Mouse (Mus musculus) c-Kit-positive CD71-positive TER-119-negative erythroid progenitor cells, embryonic 14.5 days (primary cell): ENCODE measurements around the gene Epop.
A peak's percentile ranks its signal among the peaks of the same experiment; 100 is the strongest.

Source experiments
- DNase-seq: peaks from one replicate; pipeline ENCODE4 v3.0.0-alpha.2; 2013; ENCODE audit warnings: low read depth

Gene Epop

DNA sequence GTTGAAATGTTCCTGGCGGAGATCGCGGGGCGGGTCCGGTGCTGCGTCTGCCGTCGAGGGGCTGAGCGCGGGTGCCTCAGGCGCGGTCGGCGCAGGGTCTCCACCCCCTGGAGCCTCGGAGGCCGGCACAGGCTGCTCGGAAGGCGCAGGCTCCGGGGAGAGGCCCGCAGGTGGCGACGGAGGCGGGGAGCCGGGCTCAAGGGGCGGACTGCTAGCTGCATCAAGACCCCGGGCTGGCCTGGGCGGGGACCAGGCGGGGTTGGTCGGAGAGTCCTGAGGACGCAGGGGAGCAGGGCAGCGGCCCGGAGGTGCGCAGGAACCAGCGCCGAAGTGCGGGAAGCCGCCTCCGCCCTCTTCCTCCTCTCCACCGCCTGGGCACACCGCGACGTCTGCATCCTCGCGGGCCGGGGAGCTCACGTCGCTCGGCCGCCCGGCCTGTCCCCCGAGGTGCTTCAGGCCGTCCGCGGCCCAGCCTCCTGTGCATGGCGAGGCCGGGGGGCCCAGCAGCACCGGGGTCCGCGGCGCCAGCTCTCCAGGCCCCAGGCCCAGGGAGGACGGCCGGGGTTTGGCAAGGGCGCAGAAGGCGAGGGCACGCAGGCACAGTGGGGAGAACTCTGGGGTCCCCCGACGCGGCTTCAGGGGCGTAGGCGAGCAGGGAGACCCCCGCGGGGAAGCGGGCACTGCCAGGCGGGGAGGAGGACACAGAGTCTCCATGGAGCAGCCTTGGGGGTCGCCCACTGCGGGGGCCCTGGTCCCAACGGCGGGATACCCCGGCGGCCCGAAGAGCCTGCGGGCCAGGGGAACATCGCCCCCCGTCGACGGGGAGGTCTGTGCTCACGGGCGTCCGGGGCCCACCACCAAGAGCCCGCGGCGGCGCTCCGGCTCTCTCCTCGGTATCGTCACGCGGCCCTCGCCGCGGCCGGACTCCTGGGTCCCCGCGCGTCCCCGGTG, 659 bp downstream of the Epop start:
- no peak for DNase-seq

DNA sequence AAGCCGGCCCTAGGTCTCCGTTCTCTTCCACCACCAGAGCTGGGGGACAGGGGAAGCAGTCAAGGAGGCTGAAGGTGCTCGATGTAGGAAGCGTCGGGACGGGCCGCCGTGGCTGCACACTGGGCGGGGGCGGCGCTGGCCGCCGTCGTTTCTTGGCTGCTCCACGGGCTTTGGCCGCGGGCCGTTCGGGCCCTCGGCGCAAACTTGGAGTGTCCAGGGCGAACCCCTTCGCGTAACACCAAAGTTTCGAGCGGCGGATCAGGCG, 1.3 kb downstream of the Epop start:
- DNase-seq: no peak

DNA sequence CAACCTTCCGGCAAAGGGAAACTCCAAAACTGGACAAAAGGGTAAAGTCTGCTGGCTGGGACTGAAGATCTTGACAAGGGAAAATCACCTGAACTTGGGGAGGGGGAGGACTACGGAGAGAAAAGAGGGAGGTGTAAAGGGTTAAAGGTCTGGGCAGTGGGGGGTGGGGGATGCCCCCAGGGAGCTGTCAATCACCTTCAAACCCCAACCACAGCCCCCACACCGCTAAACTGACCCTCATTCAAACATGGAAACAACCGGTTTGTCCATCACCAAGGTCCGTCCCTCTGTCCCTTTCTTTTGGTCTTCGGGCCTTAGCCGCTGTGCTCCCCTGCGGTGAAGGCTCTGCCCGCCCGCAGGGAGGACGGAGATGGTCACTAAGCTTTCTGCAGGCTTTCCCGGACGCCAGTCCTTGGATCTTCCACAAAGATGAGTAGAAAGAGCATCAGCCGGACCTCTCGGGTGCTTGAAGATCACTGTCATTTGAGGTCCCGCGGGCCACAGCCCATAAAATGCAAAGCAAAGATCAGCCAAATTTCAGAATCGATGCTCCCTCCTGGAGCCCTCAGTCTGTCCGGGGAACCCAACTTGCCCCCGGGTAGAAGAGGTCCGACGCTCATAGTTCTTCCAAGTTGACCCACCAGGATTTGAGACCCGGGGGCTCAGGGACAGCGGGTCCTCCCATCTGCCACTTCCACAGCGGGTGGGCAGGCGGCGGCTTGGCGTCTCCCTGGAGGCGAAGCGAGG, 1.8 kb downstream of the Epop start:
- no peak for DNase-seq

DNA sequence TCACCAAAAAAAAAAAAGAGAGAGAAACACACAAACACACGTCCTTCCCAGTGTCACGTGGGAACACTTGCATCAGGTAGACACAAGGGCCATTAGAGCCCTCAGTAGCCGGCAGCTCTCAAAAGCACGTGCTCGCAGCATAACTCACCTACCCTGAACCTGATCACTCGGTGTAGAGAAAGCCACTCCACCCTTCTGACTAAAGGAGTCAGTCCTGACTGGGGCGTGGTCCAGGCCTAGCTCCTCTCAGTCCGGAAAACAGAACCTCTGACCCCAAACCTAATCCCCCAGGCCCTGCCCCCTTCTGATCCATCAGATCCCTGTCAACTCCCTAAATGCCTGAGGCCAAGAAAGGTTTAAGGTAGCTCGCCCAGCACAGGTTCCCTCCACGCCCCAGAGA, 2.7 kb downstream of the Epop start:
- DNase-seq: no peak

DNA sequence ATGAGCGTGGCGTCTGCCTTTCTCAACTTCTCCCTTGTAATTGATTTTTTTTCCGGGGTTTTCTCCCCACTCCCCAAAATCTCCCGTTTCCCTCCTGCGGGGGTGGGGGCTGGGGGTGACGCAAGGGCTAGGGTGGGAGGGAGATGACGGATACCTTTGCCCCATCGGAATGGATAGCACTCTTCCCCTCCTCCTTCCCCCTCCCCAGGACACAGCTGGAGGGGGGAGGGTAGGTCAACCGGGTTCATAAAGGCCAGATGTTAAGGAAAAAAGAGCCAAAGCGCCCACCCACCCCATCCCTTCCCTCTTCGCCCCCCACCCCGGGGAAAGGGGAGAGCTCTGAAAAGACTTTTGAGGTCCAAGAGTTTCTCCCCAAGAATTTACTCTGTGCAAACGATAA, 3.1 kb downstream of the Epop start:
- no peak for DNase-seq

DNA sequence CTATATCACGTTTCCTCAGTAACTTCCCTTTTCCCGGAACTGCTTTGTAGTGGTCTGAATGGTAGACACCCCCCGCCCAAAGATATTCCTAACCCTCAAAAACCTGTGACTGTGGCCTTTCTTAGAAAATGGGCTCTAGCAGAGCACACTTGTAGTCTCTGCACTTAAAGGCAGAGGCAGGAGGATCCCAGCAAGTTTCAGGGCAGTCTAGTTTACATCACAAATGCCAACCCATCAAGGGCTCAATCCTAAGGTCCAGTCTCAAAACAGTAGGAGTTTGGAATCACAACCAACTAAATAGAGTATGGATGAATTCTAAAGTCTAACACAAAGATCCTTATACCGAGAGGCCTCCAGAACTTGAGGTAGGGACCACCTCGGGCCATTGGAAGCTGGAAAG, 4.0 kb downstream of the Epop start:
- no peak for DNase-seq

DNA sequence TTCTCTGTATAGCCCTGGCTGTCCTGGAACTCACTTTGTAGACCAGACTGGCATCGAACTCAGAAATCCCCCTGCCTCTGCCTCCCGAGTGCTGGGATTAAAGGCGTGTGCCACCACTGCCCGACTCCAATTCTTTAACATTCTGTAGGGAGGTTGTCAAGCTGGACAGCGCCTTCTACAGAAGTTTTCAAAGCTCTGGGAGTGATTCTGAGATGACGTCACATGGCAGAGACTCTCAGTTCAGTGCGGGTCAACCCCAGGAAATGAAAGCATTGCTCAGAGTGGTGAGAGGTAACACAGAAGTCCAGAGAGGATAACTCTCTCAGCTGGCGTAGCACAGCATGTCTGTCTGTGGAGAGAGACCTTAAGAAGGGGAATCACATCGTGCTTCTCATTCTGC, 6.3 kb downstream of the Epop start:
- DNase-seq: no peak

DNA sequence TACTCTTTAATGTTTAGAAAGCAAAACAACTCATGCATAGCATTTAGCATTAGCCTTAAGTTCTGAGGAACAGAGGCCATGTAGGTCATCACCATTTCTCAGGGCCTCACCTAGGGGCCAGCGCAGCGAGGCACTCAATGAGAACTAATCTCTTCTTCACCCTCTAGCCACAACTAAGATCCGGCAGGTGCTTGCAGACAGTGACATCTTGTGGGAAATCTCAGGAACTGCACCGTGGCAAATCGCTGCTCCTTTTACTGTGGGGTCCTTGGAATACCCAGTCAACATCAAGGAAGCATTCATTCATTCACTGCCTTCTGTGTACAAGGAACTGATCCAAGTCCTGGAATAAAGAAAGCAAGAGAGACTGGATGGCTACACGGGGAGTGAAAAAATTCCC, 7.1 kb downstream of the Epop start:
- DNase-seq: peak; percentile 41

DNA sequence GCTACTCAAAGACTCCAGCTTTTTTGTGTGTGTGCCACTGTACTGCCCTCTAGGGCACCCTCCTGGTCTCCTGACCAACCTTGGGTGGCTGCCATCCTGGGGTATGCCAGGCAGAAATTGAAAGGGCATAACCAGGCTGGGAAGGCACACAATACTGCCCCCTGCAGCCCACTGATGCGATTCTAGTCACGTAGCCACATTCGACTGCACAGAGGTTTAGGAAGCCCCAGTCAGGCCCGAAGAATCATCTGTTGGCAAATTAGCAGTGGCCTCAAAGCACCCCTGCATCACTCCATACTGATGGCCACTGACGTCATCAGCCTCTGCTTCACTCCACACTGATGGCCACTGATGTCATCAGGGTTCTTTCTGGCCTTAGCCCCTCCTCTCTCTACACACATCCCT, 10.1 kb downstream of the Epop start:
- DNase-seq: no peak

DNA sequence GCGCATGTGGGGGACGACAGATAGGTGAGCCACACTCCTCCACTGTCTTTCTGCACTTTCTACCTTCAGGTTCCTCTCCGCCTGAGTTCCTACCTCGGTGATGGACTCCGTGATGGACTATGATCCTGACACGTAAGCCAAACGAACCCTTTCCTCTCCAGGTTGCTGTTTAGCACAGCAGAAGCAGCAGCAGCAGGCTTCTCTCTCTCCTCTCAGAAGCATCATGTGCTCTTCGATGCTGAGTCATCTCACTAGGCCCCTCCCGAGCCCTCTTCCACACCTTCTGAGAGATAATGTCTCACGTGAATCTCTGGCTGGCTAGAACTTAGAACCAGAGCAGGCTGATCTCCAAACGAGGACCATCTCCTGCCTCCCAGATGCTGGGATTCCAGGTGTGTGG, 11.1 kb downstream of the Epop start:
- no peak for DNase-seq

DNA sequence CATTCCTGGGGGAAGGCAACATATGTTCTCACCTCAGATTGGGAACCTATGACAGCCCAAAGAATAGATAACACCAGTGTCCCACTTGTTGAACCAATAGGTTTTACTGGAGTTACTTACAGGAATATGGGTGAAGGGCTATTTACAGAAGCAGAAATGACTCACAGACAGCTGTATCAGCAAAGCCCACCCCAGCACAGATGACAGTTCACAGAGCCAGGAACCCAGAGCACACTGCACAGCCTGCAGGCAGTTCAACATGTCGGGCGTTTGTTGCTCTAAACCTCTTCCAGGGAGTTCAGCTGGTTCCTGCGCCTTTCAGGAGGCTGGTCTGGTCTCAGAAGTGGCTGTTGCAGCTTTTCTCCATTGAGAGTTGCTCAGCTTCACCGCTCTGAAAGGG, 14.2 kb downstream of the Epop start:
- no peak for DNase-seq

DNA sequence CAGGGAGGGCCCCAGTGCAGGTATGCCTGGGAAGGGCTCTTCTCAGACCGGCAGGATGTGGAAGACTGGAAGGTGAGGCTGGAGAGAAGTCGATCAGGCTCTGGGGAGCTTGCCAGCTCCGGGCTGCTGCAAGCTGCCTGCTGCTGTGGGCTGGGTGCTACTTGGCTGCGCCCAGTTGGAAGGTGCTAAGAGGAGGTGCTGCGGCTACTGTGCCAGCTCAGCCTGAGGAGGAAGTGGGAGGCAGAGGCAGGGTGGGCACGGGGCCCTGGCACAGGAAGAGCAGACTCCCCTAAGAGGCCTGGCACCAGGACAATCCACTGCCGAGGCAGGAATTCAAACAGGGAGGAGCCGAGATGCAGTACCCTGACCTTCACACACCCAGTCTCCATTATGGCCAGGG, 18.4 kb downstream of the Epop start:
- no peak for DNase-seq

DNA sequence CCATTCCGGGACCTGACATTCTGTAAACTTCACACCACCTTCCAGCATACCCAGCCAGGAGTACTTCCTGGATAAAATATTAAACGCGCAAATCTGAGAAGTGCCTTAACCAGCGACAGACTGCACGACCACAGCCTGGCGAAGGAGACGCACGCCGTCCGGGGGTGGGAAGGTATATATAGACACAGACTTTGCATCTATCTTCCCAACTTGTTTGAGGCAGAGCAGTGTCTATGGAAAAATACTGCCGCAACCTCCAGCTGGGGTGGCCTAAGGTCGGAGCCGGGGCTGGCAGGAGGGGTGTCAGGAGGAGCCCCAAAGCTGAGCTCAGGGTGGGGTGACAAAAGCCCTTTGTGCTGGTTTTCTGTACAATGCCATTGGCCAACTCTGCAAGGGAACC, 19.8 kb downstream of the Epop start:
- DNase-seq: no peak

DNA sequence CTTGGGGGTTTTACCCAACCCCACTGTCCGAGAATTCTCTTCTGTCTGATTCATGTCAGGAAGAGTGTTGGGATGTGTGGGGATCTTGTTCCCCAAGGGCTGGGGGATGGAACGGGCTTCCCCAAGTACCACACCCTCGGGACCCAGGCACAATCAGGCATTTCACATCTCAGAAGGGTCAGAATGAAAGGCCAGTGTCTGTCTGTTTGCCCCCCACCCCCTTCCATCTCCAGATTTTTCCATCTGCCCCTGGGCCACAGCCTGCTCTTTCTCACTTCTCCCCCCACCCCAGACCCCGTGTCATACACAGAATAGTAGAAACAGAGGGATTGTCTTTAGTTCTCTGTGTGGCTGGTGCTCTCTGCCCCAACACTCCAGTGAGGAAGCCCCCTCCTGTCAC, 20.6 kb downstream of the Epop start:
- DNase-seq: no peak

DNA sequence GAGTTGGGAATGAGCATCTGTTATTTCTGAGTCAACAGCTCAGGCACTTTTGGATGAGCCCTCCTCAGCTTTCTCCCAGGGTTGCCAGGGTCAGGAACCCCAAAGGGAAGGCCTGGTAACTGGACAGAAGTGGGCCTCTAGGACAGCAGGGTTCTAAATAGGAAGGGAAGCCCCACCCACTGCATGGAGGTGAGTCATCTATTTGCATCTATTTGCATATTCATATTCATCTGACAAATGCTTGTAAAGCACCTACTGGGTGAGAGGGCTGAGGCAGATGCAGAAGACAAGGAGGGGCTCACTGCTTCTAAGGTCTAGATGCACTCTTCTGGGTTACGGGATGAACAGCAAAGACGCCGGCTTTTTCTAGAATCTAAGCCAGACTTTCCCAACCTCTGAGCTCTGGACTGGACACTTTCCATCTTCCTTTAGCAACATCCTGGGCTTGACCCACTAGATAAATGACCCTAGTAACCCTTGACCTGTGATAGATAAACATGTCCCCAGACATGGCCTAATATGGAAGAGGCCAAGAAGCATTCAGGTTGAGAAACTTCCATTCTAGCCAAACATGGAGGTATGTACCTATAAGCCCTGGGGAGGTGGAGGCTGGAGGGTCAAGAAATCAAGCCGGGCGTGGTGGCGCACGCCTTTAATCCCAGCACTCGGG, 22.3 kb downstream of the Epop start:
- DNase-seq: no peak

DNA sequence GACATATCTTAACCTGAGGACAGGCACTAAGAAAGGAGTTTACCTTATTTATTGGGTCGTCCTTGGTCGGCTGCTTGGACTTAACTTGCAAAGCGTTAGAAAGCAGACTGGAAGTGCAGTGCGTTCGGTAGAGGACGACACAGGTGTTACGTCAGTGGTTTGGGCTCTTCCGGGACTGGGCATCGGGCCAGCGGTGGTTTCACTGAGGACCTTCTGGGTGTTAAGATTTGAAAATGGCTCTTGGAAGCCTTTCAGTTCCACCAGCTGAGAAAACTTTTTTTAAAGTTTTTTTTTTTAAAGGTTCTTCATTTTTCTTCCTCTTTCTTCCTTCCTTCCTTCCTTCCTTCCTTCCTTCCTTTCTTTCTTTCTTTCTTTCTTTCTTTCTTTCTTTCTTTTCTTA, 25.6 kb downstream of the Epop start:
- no peak for DNase-seq

DNA sequence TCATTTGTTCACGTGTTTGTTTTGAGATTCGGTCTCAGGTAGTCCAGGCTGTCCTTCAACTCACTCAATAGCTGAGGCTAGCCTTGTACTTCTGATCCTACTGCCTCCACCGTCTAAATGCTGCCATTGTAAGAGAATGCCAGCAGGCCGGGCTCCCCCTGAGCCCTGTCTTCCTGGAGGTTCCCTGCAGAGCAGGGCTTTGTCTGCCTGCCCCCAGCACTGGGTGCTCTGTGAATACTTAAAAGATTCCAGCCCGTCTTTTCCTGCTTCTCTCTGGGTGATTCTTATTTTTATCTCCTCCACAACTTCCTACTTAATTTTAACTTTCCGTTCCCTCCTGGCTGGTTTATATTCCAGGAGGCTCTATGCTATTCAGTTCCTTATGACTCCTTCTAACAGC, 27.3 kb downstream of the Epop start:
- no peak for DNase-seq

DNA sequence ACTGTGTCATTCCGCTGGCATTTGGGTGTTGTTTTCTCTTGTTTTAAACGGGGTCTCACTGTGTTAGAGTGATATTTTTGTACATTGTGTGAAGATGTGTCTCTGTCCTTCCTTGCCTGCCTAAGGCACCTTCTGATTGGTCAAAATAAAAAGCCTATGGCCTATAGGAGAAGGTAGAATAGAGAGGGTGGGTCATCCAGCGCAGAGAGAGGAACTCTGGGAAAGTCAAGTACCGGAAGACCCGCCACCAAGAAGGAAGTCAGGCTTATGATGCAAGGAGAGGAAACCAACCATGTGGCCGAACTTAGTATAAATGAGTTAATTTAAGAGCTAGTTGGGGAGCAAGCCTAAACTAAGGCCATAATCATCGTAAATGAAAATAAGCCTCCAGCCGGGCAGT, 30.4 kb downstream of the Epop start:
- DNase-seq: no peak

DNA sequence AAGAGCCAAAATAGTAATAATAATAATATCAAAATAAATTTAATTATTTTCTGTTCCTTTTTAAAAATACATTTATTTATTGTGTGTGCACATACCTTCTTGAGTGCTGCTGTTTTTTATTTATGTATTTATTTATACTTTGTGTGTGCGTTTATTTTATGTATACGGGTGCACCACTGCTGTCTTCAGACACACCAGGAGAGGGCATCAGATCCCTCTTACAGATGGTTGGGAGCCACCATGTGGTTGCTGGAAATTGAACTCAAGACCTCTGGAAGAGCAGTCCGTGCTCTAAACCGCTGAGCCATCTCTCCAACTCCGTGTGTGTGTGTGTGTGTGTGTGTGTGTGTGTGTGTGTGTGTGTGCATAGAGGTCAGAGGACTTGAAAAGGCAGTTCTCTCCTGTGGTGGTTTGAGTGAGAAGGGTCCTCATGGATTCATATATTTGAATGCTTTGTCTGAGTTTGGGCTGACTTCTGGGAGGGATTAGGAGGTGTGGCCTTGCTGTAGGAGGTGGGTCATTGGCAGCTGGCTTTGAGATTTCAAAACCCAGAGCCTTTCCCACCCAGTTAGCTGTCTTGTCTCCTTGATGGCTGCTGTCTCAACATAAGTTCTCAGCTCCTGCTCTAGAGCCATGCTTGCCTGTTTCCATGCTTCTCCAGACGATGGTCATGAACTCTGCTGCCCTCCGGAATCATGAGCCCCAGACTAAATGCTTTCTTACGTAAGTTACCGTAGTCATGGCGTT, 31.4 kb downstream of the Epop start:
- DNase-seq: no peak

DNA sequence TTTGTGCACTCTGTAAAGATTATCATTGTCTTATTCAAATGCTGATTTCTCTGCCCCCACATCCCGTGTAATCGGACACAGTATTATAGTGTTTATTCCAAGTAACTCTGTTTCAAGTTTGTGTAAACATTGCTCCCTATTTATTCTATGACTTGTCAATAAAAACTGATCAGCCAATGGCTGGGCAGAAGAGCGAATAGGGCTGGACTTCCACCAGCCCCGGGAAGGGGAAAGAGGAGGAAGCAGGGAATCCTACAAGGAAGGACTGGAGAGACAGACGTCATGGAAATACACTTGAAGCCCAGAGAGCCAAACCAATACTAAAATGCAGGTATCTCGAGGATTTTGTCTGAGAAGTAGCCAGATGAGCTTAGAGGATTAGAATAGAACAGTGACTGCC, 35.4 kb downstream of the Epop start:
- DNase-seq: no peak

DNA sequence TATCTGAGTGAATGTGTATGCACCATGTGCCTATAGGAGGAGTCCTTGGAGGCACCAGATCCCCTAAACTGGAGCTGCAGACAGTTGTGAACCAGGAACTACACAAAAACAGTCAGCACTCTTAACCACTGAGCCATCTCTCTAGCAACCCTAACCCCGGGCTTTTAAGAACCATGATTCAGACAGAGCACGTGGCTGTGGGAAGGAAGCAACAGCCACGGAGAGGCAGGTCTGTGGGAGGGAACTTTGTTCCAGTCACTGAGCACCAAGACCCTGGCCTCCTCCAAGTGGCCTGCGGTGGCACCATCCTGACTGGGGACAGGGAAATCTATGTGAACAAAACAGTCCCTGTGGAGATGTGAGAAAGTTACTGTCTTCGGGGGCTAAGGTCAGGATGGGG, 37.6 kb downstream of the Epop start:
- no peak for DNase-seq

DNA sequence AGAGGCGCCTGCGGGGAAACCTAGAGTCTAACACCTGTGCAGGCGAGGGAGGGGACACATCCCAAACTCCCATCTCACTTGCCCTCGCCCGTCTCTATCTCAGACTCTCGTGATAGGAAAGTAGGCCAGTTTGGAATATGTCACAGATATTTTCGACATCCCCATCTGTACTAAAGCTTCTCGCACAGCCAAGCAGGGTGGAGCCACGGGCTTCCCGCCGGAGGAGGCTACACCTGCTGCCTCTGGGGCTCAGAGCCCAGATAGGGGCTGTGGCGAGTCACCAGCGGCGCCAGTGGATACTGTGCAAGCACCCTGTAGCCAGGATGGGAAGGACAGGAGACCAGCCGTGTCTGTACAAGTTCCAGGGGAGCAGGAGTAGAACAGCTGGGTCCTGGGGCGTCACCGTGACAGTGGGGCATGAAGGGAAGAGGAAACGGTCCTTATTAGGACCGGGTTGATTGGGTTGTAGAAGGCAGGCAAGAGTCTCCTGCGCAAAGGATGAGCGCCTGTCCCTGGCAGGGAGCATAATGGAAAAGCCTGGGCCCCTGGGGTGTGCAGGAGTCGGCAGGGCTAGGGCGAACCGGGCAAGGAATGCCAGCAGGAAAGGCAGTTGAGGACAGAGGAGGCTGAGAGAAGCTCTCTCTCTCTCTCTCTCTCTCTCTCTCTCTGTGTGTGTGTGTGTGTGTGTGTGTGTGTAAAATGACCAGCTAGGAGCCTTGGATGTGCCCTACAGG, 39.1 kb downstream of the Epop start:
- DNase-seq: no peak
